Mouse (Mus musculus) layer of hippocampus, adult 8-10 months (tissue): ENCODE results near the gene Btbd35f22. TPM values are rescaled to one million over a fixed set of nuclear protein-coding genes. Genes with fewer than 3 reads are reported as not detected.
"Not testable (repeated sequence)": the region's sequence is repeated elsewhere in the genome, so short reads cannot be mapped to it uniquely, and the experiment has no call there.

ENCODE experiments used
- DNase-seq, 2 experiments: peaks; one replicate each; pipeline ENCODE4 v3.0.0; 2022; ENCODE audit warnings: low spot score in 2 of 2
- total RNA-seq, 4 experiments: library from RNA; stranded (reverse); gene quantifications; 2 replicates each; pipeline ENCODE4 v1.2.4; 2022

The Btbd35f22 gene
- not detected for total RNA-seq

GRCm38 (mm10) chrX:32047529-32047928 lies at the start of gene Btbd35f22:
TSS of gene Btbd35f22 (plus strand) at chrX:32047829.
- DNase-seq: not testable (repeated sequence)

Other genes with a start within 250 kb of the Btbd35f22 start
- gene Gm21637, start 85.8 kb upstream of the Btbd35f22 start, total RNA-seq: not detected
- gene Btbd35f2, start 230.6 kb downstream of the Btbd35f22 start, total RNA-seq: not detected